Mouse (Mus musculus): Measurements from ENCODE around the gene Arhgap24. TPM values are rescaled to one million over a fixed set of nuclear protein-coding genes. Genes with fewer than 3 reads are reported as not detected.
A peak's percentile ranks its signal among the peaks of the same experiment; 100 is the strongest.

Arhgap24 gene
- total RNA-seq, 2 experiments from 2014 or later = 6.3 to 7.0 TPM

DNA sequence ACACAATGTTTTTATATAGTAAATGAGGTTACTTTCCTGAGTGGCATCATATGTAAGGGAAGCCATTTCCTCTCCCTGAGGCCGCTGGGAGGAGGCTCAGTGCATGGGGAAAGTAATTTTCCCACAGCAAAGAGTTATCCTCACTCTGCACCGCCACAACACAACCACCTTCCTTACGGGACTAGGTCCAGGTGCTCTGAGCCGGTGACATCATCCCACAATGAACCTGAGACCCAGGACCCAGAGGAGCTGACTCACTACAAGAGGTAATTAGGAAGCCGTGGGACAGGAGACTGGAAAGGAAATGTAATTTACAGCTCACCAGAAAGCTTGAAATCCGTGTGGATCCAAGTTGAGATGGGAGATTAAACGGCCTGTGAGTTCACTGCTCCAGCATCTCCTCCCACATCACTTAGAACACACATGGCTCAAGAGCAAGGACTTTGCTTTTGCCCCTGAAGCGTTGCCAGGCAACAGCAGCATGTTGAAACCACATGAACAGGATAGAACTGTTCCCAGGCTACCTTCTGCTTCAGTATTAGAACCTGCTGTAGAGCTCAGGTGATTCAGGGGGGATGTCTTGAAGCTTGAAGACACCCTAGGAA is 238.3 kb downstream of the Arhgap24 start:
- no peak for DNase-seq (ENCODE audit: low spot score in 2 of 2)
- intact Hi-C loops (cut with DNase I) = no loop called here

- intact Hi-C loops (cut with DNase I) = no loop called here
- DNase-seq (ENCODE audit: low spot score in 2 of 2) = no peak
These were observed 242.4 kb downstream of the Arhgap24 start for GRCm38 (mm10) chr5:102723558-102723957.

DNA sequence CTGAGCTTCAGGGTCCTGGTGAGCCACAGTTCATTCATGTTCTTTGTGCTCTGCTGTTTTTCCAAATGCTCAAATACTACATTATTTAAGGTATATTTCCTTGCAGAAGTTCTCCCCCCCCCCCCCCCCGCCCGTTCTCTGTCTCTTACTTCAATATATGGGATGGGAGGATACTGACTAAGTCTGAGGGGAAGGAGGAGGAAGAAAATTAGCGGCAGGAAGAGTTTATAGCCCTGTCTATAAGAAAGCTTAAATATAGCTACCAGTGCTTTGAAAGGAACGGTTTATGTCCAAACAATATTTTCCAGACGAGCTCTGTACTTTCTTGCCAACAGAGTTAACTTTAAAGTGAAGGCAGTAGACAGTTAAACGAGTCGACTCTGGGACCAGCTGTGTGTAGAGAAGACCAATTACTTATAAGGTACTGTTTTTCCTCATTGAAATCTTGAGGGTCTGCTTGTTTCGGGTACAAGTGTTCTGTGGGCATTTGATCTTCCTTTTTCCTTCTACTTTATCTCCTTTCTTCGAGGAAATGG is 243.7 kb downstream of the Arhgap24 start:
- no peak for DNase-seq (ENCODE audit: low spot score in 2 of 2)
- intact Hi-C loops (cut with DNase I) = no loop called here

- intact Hi-C loops (cut with DNase I) = no loop called here
- DNase-seq (ENCODE audit: low spot score in 2 of 2) = no peak
These were observed 244.2 kb downstream of the Arhgap24 start for GRCm38 (mm10) chr5:102725365-102725764.

DNA sequence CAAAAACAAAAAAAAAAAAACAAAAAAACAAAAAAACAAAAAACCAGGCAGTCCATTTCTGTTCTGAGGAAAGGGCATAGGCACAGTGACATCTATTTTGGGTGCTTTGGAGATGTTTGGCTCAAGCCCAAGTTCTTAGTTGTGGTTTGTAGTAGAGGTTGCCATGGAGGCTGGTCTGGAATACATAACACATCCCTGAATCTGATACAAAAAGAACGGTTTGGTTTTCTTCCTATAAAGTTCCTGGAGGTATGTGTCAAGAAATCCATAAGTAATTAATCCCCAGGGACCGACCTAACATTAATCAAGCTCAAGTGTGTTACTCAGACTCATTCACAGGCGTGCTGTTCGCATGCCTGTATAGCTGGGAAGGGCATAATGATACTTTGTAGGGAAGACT is 245.8 kb downstream of the Arhgap24 start:
- DNase-seq (ENCODE audit: low spot score in 2 of 2) = no peak
- intact Hi-C loops (cut with DNase I) = no loop called here

GRCm38 (mm10) chr5:102728531-102728930 is 247.3 kb downstream of the Arhgap24 start:
- no peak for DNase-seq (ENCODE audit: low spot score in 2 of 2)
- intact Hi-C loops (cut with DNase I) = no loop called here

DNA sequence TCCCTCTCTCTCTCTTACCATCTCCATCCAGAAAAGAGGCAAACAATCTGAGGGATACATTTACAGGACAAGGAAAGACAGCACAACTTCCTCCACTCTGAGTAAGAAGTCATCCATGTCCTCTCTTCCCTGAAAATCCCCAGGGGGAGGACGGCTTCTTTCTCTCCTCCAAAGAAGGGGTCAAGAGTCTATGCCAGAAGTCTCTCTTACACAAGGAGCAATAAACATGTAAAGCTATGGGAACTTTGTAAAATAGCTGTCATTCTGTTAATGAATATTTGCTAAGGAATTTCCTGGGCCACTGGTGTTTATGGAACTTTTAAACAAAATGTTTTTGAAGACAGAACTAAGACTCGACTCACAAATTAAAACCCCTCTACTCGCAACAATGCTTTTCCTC is 248.3 kb downstream of the Arhgap24 start:
- DNase-seq (ENCODE audit: low spot score in 2 of 2) = no peak
- intact Hi-C loops (cut with DNase I) = no loop called here

- intact Hi-C loops (cut with DNase I) = no loop called here
- no peak for DNase-seq (ENCODE audit: low spot score in 2 of 2)
These were observed 254.9 kb downstream of the Arhgap24 start for GRCm38 (mm10) chr5:102736131-102736530.

- DNase-seq (ENCODE audit: low spot score in 2 of 2) = no peak
- intact Hi-C loops (cut with DNase I) = no loop called here
These were observed 261.5 kb downstream of the Arhgap24 start for GRCm38 (mm10) chr5:102742554-102743255.

DNA sequence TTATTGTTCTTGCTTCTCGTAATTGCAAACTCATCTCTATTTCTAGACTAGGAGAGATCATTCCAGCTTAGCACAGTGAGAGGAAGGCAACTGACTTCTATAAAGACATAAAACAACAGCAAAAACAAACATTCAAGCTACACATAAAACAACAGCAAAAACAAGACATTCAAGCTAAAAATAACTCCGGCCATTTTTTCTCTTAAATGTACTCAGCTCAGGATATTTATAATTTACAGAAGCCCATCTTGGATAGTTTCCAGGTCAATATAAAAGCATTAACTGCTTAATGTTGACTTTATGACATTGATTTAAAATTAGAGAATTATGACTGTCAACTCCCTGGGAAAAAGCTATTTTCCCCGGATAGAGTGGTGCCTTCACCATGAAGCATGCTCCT is 262.2 kb downstream of the Arhgap24 start:
- no peak for DNase-seq (ENCODE audit: low spot score in 2 of 2)
- intact Hi-C loops (cut with DNase I) = no loop called here

DNA sequence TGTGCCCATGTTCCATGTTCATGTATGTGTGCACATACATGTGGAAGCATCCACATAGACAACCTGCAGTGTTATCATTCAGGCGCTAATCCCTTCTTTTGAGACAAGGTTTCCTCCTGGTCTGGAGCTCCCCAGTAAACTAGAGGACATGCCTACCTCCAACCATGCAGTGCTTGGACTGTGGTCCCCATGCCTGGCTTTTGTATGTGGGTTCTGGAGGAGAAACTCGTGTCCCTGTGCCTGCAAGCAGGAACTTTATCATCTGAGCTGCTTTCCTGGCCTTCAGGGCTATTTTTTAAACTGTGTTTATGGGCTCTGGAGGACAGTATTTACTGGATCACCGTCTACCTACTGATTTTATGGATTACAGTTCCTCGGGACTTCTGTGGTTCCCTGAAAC is 262.9 kb downstream of the Arhgap24 start:
- DNase-seq (ENCODE audit: low spot score in 2 of 2) = no peak
- intact Hi-C loops (cut with DNase I) = no loop called here

- intact Hi-C loops (cut with DNase I) = no loop called here
- no peak for DNase-seq (ENCODE audit: low spot score in 2 of 2)
These were observed 267.0 kb downstream of the Arhgap24 start for GRCm38 (mm10) chr5:102748146-102748545.

- DNase-seq (ENCODE audit: low spot score in 2 of 2) = peak in 1 of 2 experiments; percentile 52
- intact Hi-C loops (cut with DNase I) = no loop called here
These were observed 267.8 kb downstream of the Arhgap24 start for GRCm38 (mm10) chr5:102749020-102749419.

DNA sequence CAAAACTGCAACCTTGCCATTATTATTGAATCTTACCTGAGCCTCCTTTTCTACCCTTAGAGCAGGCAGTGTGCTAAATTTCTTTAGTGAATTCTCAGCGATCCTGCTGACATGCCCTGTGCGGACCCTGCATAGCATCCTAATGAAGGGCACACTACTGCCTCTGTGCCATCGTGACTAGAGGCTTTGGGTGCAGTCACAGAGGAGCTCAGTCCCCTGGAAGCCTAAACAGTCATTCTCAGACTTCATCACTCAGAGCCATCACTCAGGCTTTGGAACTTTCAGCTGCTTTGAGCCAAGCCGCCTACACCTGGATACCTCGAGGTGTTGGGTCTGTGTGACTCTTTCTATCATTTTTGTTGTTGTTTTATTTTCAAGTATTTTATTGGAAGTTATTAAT is 269.5 kb downstream of the Arhgap24 start:
- DNase-seq (ENCODE audit: low spot score in 2 of 2) = no peak
- intact Hi-C loops (cut with DNase I) = no loop called here

- no peak for DNase-seq (ENCODE audit: low spot score in 2 of 2)
- intact Hi-C loops (cut with DNase I) = no loop called here
These were observed 270.6 kb downstream of the Arhgap24 start for GRCm38 (mm10) chr5:102751661-102752307.

DNA sequence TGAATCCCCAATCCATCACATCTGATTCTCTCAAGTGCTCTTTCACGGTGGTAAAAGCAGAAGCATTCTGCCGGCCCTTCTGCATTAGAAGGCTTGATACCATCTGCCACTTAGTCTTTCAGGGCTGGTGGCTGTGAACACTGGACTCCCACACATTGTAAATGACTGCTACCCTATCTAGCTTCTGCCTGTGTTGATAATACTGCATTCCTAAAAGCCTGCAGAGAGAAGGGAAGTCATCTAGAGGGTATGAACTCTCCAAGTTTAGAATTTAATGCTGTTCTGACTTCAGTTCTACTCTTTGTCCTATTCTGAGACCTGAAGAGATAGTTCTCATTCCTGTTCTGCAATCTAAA is 271.1 kb downstream of the Arhgap24 start:
- intact Hi-C loops (cut with DNase I) = no loop called here
- peak; percentile 8 to 33 for DNase-seq (ENCODE audit: low spot score in 2 of 2)

- intact Hi-C loops (cut with DNase I) = no loop called here
- no peak for DNase-seq (ENCODE audit: low spot score in 2 of 2)
These were observed 275.8 kb downstream of the Arhgap24 start for GRCm38 (mm10) chr5:102757040-102757439.

DNA sequence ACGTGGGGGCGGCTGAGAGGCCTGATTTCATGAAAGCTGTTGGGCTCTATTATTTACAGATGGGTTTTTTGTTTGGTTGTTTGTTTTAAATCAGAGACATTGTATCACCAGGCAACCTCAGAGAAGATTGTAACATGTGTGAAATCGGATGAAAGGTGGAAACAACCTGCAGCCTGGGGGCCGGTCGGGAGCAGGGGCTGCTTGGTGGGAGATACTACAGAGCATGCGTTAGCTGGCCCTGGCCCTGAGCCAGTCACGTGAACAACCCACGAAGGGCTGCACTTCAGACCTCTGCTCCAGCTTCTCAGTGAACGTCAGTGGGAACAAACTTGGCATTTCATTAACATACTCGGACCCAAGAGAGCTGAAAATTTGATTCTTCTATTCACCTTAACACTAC is 284.5 kb downstream of the Arhgap24 start:
- intact Hi-C loops (cut with DNase I) = no loop called here
- no peak for DNase-seq (ENCODE audit: low spot score in 2 of 2)

DNA sequence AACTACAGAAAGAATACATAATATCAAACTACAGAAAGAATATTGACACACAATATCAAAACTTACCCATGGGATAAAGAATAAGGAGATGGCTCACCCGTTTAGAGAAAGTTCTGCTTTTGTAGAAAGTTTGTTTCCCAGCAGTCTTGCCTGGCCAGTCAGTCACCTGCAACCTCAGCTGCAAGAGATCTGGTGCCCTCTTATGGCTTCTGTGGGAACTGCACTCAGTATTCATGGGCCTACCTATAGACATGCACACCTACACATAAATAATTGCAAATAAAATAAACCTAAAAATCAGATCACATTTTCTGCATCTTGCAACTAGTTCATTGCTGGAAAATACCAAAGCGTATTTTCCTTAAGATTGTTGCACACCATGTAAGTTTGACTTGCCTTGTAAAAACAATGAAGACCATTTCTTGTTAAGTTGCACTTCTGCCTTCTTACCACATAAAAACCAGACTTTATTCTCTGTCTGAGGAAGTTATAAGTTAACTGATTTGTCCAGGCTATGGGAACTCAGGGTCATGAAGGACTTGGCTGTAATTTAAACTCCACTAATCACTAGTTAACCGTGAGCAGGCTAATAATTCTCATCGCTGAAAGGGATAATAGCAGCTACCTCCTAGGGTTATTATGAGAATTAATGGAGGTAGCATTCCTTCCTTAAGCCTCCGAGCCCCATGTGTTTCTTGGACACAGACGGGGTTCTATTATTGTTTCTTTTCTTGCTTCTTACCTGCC is 285.3 kb downstream of the Arhgap24 start:
- DNase-seq (ENCODE audit: low spot score in 2 of 2) = peak in 1 of 2 experiments; percentile 9
- intact Hi-C loops (cut with DNase I) = no loop called here

DNA sequence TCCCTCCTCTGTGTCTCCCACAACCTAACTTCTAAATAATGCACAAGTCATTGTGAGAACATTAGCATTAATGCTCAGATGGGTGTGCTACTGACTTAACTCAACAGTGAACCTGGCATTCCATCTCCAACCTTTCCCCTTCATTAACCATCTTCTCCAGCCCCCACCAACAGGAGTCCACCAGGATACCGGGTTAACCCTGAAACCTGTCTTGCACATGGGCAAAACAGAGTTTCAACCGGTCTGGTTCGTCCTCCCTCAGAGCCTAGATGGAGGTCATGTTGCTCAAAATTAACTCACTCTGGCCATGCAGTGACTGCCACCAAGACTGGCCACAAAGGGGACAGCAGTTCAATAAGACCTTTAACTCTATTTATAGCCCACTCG is 285.9 kb downstream of the Arhgap24 start:
- DNase-seq (ENCODE audit: low spot score in 2 of 2) = no peak
- intact Hi-C loops (cut with DNase I) = no loop called here

All from left cerebral cortex, postnatal 25 days (tissue).